Mouse (Mus musculus) c-Kit-positive CD71-negative TER-119-negative erythroid progenitor cells, embryonic 14.5 days (primary cell): ENCODE data around the gene Smim4.
A peak's percentile ranks its signal among the peaks of the same experiment; 100 is the strongest.

Source experiments
- DNase-seq: peaks from one replicate; pipeline ENCODE4 v3.0.0-alpha.2; 2013; ENCODE audit warnings: low read depth

The Smim4 gene

GRCm38 (mm10) chr14:31128826-31129219, at the start of gene Smim4:
Gene Smim4, minus strand, starts transcription at chr14:31128956.
- peak; percentile 99 for DNase-seq

- DNase-seq: no peak
These were observed 49.0 kb upstream of the Smim4 start for GRCm38 (mm10) chr14:31177715-31178114.

- no peak for DNase-seq
These were observed 48.5 kb upstream of the Smim4 start for GRCm38 (mm10) chr14:31177287-31177686.

- no peak for DNase-seq
These were observed 44.8 kb upstream of the Smim4 start for GRCm38 (mm10) chr14:31173537-31173936.

GRCm38 (mm10) chr14:31172781-31173455, 44.2 kb upstream of the Smim4 start:
- DNase-seq: no peak

- no peak for DNase-seq
These were observed 43.1 kb upstream of the Smim4 start for GRCm38 (mm10) chr14:31171821-31172220.

- no peak for DNase-seq
These were observed 42.6 kb upstream of the Smim4 start for GRCm38 (mm10) chr14:31171386-31171785.

- no peak for DNase-seq
These were observed 42.2 kb upstream of the Smim4 start for GRCm38 (mm10) chr14:31170963-31171362.

- peak; percentile 34 for DNase-seq
These were observed 40.8 kb upstream of the Smim4 start for GRCm38 (mm10) chr14:31169508-31169907.

- no peak for DNase-seq
These were observed 39.7 kb upstream of the Smim4 start, which contains the start of gene Stab1 for GRCm38 (mm10) chr14:31168425-31168824. Gene Stab1, minus strand, starts transcription at chr14:31168641.

GRCm38 (mm10) chr14:31166827-31167226, 38.1 kb upstream of the Smim4 start:
- no peak for DNase-seq

- DNase-seq: peak; percentile 49
These were observed 37.4 kb upstream of the Smim4 start for GRCm38 (mm10) chr14:31165991-31166630.

- no peak for DNase-seq
These were observed 36.7 kb upstream of the Smim4 start for GRCm38 (mm10) chr14:31165458-31165857.

GRCm38 (mm10) chr14:31165010-31165409, 36.3 kb upstream of the Smim4 start:
- DNase-seq: no peak

GRCm38 (mm10) chr14:31164067-31164466, 35.3 kb upstream of the Smim4 start:
- no peak for DNase-seq

GRCm38 (mm10) chr14:31161638-31162037, 32.9 kb upstream of the Smim4 start:
- no peak for DNase-seq

- no peak for DNase-seq
These were observed 32.4 kb upstream of the Smim4 start for GRCm38 (mm10) chr14:31161191-31161590.

- DNase-seq: peak; percentile 37
These were observed 31.7 kb upstream of the Smim4 start for GRCm38 (mm10) chr14:31160196-31161150.

- DNase-seq: no peak
These were observed 16.9 kb upstream of the Smim4 start for GRCm38 (mm10) chr14:31145694-31146093.

- DNase-seq: no peak
These were observed 12.3 kb upstream of the Smim4 start for GRCm38 (mm10) chr14:31141011-31141410.

GRCm38 (mm10) chr14:31140141-31140540, 11.4 kb upstream of the Smim4 start:
- DNase-seq: no peak

GRCm38 (mm10) chr14:31139666-31140065, 10.9 kb upstream of the Smim4 start:
- DNase-seq: no peak
